Mouse (Mus musculus) lung, postnatal 36 days (tissue): ENCODE measurements at regions not wholly inside any gene's neighbourhood (a gene's known extent, or its start where the extent isn't known, plus 50 kb on each side); places are given as distances from the start of the nearest gene placed in this dataset.
"Not testable (repeated sequence)": the region's sequence is repeated elsewhere in the genome, so short reads cannot be mapped to it uniquely, and the experiment has no call there.

ENCODE experiments used
- DNase-seq: peaks from one replicate; pipeline ENCODE4 v3.0.0; 2022; ENCODE audit warnings: mixed read lengths

DNA sequence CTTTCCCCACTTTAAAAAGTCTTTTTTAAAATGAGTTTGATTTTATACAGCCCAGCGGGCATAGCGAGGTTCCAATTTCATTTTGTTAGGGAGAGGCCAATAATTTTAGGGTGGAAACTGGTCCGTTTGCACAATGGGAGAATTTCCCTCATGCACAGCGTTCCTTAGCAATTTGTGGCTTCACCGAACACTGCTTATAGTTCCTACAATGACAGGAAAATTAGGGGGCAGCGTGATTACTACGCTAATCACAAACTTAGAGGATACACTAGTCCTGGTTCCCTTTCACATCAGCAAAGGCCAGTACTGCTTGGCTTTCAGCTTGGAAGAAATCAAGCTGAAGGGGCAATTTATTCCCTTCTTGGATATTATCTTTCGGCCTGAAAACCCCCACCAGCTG lies 745.1 kb upstream of the Gm19410 start:
- DNase-seq: no peak

DNA sequence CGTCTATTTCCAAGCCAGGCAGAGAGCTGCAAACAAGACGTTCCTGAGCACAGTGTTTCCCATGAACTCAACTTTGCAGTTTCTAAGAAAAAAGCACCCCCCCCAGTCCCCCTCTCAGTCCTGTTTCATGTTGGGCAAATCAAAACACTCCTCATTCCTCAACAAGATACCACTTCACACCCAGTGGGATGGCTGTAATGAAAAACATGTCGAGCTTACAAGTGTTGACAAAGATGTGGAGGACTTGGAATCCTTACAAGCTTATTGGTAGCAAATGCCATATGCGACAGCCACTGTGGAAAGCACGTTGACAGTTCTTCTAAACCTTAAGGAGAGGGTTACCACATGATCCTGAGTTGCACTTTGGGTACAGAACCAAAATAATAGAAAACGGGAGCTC lies 742.9 kb upstream of the Gm19410 start:
- DNase-seq: no peak

DNA sequence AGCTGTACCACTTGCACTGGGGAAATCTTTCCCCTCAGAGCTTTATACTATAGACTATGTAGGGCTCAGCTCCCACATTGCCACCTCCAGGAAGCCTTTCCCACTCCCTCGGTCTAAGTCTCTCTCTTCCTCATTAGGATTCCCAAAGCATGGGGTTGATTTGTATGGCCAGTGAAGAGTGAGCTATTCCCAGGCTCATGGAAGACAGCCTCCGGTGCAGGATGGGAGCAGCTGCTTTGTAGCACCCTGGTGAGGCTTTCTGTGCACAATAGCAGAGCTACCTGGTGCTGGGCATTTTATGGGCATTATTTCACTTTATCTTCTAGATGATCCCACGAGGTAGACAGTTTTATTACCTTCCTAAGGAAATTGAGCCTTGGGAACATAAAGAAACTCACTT lies 717.8 kb upstream of the Gm19410 start:
- no peak for DNase-seq

DNA sequence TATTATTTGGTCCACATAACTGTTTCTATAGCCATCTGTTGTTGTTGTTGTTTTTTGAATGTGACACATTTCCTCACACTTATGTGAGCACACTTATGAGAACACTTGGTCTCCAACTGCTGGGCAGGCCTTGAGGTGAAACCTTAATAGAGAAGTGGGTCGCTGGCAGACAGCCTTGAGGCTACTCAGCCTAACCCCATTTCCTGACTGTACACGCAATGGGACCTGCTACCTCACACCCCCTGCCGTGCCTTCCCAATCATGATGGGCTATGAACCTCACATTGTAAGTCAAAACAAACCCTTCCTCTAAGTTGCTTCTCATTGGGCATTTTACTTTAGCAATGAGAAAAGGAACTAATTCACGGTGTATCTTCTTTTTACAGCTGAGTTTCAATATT lies 712.1 kb upstream of the Gm19410 start:
- peak; percentile 3 for DNase-seq

DNA sequence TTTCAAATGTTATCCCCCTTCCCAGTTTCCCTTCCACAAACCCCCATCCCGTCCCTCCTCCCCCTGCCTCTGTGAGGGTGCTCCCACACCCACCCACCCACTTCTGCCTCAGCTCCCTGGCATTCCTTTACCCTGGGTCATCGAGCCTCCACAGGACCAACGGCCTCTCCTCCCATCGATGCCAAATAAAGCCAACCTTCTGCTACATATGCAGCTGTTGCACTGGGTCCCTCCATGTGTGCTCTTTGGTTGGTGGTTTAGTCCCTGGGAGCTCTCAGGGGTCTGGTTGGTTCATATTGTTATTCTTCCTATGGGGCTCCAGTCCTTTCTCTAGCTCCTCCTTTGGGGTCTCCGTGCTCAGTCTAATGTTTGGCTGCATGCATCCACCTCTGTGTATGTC lies 704.5 kb upstream of the Gm19410 start:
- DNase-seq: no peak

DNA sequence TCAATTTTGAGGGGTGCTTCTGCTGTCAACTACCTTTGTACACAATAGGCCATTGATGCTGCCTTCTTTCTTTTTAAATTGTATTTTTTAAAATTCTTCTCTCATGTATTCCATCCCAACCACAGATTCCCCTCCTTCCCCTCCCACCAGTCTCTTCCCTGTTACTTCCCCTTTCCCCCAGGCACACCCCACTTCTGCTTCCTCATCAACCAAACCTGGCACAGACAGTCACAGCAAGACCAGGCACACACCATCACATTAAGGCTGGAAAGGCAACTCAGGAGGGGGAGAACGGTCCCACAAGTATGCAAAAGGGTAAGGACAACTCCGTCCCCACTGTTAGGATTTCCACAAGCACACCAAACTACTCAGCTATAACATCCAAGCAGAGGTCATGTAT lies 697.4 kb upstream of the Gm19410 start:
- DNase-seq: peak; percentile 16

DNA sequence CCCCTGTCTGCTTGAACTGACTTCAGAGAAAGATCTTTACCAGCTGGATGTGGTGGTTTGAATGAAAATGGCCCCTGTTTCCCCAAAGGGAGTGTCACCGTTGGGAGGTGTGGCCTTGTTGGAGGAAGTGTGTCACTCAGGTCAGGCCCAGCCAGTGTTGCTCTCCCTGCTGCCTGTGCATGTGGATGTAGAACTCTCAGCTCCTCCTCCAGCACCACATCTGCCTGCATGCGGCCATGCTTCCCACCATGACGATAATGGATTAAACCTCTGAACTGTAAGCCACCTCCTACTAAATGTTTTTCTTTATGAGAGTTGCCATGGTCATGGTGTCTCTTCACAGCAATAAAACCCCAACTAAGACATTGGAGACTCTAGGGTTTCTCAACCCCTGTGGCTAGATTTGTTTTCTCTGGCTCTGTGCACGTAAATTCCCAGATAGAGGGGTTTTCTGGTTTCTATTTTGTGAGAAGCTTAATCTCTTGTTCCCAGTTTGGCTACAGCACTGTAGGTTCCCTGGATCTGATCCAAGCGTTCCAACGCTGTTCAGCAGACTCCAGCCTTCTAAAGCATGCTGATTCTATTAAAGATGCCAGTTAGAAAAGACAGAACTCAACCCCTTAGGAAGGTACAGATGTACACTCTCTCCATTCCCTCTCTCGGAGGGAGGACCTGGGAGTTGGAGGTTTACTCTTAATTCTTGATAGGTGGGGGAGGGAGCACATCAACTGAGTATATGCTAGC lies 695.2 kb upstream of the Gm19410 start:
- no peak for DNase-seq

DNA sequence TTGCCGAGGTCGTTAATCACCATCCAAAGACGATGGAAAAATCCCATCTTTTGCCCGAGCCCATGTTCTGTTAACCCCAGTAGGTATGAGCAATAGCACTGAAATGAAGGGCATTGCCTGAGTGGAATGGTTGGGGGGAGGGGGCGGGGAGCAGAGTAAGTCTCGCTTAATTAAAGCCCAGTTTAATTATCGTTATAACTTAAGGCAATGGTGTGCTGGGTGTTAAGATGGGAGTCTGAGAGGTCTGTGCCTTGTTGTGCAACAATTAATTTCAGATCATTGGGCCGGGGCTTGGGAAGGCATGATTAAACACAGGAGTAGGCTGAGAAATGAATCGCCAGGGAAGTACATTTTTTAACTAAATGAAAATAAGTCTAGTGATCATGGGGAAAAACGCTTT lies 689.6 kb upstream of the Gm19410 start:
- no peak for DNase-seq

DNA sequence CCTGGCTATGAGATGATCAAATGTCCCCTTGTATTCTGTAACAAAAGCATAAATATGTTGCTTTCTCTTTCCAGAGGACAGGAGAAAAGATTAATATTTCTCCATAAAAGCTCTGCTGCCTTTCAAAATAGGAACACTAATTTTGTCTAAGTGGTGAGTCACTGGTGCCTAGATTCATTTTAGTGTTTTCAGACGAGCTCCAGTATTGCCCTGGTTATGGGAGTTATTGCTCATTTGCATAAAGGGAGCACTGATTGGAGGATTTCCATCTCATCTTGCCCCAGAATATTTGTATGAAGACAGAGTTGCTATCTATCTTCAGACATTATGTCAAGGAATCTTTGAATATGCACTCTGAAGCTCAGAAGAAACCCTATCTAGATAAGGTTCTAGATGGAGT lies 682.4 kb upstream of the Gm19410 start:
- DNase-seq: no peak

DNA sequence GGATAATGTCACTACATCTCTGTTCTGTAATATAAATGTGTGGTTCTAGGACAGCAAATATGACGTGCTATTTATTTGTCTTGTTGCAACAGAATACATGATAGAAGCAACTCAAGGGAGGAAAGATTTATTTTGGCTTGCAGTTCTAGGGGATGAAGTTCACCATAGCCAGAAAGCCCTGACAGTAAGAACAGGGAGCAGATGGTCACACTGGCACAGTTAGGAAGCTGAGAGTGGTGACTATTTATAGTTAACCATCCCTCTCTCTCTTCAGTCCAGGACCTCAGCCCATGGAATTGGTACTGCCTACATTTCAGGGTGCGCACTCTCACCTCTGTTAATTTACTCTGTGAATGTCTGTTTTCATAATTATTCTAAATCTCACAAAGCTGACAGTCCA lies 678.5 kb upstream of the Gm19410 start:
- DNase-seq: no peak

DNA sequence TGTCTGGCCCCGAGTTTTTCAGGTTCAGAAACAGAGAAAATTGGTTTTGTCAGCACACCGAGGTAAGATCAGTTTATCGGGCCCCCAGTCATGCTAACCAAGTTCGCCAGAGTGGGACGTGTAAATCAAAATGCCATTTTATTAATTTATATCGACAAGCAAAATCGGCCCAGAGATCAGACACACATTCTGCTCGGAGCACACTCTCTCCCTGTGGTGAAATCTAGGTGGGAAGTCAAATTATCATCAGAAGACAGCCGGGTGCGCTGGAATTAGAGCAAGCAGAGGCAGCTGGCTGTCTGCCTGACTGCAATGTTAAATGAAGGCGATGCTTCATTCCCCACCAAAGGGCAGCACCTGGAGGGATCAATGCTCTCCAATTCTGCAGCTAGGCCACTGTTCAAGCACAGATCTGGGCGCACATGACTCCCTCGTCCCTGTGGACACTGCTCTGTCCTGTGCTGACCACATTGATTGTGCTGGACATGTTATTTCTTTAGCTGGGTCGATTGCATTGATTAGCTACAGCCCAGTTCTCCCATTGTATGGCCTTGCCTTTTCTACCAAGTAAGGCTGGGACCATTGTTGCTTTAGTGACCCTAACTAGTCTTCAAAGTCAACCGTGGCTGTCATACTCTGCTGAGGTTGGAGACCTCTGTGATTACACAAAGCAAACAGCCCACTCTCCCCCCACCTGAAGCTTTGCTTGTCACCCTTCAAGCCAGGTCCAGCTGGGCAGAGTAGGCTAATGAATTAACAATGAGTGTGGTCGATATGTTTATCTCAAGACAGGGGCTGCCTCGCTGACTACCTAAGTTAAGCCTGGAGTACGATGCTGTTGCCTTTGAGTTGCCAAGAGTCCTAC lies 677.0 kb upstream of the Gm19410 start:
- no peak for DNase-seq

DNA sequence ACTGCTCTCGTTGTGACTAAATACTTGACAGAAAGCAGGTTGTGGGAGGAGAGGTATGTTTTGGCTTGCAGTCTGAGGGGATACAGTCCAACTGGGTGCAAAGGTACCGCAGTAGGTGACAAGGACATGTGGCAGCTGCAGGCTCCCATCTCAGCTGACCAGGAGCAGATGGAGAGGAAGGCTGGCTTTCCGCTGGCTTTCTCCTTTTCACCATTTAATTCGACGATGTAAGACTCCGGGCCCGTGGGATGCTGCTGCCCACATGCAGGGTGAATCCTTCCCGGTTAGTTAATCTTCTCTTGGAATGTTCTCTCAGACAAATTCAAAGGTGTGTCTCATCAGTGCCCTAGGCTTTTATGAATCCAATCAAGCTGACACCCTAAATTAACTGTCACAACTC lies 676.1 kb upstream of the Gm19410 start:
- no peak for DNase-seq

DNA sequence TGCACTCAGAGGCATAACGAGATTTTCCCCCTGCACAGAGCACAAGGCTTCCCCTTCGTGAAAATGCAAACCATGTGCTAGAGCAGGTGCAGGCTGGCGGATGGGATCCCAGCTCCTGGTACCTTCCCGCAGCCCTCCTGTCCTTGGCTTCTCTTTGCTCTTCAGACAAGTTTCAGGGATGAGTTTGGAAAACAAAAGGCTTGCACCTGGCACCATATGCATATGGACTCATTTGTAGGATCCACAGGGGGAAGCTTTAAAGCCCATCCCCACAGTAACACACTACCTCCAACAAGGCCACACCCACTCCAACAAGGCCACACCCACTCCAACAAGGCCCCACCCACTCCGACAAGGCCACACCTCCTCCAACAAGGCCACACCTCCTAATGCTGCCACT lies 663.9 kb upstream of the Gm19410 start:
- DNase-seq: no peak

DNA sequence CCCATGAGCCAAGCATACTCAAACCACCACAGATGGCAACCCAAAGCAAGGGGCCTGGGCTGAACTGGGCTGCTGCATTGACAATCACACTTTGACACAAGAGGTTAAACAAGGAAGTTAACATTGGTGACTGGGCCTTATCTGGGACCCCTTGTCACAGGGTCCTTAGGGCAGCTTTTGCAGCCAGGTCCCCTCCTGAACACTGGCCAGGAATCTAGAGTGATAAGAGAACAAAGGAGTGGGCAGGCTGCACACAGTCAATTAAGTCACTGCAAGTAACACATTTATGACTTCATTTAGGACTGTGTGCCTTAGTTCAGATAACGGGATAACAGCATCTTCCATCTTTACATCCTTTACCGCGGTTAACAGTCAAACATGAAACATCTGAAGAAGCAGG lies 663.5 kb upstream of the Gm19410 start:
- DNase-seq: not testable (repeated sequence)

DNA sequence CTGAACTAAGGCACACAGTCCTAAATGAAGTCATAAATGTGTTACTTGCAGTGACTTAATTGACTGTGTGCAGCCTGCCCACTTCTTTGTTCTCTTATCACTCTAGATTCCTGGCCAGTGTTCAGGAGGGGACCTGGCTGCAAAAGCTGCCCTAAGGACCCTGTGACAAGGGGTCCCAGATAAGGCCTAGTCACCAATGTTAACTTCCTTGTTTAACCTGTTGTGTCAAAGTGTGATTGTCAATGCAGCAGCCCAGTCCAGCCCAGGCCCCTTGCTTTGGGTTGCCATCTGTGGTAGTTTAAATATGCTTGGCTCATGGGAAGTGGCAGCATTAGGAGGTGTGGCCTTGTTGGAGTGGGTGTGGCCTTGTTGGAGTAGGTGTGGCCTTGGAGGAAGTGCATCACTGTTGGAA lies 661.1 kb upstream of the Gm19410 start:
- DNase-seq: not testable (repeated sequence)

DNA sequence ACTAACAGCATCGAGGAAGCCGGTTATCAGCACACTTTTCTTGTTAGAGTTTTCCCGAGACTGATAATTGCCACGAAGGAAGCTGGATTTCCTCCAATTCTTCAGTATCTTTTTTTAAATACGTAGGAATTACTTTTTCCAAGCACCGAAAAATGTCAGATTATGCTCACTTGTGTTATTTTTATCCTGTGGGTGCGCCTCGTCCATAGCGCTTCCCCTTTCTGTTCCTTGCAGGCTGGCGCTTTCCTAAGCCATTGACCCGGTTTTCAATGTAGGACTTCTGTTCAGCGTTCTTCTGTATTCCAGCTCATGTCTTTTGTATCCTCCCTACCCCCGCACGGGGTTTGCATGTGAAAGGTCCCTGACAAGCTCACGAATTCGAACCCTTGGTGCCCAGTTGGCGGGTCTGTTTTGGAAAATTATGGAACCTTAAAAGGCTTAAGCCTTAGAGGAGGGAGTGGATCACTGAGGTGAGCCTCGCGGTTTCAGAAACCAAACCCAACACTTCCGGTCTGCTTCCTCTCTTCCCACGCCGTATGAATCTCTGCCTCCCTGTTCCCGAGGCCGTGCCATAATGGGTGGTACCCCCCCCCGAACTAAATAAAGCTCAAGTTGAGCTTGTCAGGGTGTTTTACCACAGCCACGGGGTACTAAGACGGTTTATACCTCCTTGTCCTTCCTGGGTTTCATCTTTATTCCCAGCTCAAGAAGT lies 655.9 kb upstream of the Gm19410 start:
- peak; percentile 12 for DNase-seq

DNA sequence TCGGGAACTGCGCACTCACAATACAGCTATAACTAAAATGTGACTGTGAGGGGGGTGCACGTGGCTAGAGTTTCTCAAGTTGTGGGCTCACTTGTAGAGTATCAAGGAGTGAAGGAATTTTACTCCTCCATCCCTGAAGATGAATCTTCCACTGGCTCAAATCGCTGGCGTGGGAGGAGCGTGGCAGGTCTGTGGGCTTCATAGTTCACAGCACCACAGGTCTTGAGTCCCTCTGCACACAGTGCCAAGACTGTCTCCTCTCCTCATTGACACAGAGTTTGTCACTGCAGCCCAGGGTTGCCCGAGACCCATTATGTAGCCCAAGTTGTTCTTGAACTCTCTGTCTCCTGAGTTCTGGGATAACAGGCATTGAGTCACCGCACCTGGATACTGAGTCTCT lies 655.3 kb upstream of the Gm19410 start:
- DNase-seq: no peak

DNA sequence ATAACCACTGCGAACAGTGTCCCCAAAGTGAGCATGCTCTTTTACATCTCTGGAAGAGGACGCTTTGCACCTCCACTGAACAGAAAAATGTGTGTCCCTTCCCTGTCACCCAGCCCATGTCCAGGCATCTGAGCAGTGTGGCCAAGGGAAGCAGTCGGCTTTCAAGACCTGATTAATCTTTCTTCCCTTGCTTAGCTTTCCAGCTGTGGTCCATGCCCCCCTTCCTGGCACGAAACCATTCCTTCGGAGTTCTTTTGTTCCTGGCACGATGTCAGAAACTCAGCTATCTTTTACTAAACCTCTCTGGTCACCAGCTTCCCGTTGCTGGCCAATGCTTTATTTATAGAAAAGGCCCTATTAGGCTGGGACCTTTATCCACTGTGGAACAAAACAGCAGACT lies 654.5 kb upstream of the Gm19410 start:
- DNase-seq: peak; percentile 3

DNA sequence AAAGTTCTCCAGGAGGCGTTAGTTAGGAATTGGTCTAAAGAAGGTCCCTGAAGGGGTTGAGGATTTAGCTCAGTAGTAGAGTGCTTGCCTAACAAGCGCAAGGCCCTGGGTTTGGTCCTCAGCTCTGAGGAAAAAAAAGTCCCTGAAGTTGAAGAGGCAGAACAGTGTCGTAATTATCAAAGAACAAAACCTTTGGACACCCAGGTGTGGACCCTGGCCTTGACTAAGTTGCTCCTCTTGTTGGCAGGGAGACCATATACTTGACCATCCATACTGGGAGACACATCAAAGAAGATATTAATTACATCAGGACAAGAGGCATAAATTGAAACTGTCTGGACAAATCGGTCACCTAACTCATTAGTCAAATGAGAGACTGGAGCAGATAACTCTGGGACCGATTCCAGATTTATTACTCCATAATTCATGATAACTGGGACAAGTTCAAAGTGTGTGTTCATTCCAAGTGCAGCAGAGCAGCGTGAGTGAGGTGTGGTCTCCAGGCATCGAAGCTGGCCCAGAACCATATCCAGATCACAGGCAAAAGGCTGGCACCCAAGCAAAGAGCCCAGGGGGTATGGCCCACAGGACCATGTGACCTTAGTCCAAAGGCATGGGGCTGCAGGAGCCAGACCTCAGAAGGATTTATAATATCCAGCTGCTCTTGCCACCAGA lies 652.9 kb upstream of the Gm19410 start:
- no peak for DNase-seq

DNA sequence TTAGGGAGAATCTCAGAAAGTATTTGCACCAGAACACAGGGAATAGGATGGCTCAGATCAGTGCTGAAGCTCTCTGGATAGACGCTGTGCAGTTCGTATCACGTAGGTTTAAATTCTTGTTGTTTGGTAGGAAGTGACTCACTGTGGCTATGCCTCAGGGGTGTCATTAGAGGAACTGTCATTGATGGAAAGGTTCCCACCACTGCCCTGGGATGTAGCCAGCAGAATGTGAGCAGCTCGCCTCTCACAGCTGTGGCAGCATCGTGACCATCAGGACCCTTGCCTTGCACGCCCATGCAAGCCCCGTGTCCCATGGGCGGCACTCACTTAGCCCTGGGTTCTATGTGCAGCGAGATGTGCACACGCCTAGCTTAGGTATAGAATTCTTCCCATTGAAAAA lies 651.6 kb upstream of the Gm19410 start:
- DNase-seq: peak; percentile 5

DNA sequence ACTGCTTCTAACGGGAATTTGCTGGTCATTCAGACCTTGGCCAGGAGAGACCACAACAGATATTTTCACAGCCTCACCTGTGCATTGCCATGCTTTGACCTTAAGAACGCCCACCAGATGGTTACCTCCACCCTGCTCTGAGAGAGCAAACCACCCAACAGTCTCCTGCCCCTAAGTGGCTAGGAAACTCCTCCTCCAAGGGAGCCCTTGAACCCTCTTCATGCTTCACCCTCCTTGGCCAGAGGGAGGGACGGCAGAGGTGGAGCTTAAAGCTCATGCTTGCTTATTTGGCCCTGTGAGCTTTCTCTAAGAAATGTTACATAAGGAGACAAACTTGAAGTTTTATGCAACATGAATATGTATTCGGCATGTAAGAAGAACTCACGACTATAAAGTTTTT lies 645.0 kb upstream of the Gm19410 start:
- DNase-seq: peak; percentile 41

DNA sequence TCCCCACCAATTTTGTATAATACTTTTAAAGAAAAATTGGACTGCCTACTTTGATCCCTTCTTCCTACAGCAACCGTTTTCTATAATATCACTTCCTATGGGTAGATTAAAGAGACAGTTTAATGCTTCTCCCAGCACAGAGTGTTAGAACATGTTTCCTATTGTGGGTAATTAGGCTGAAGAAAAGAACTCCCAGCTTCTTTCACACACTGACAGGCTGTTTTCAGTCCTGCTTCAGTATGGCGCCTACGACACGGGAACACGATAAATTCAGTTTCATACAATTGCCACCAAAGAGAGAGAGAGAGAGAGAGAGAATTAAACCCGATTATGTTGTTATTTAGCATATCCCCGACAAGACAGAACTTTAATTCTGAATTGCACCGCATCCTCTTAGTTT lies 644.5 kb upstream of the Gm19410 start:
- no peak for DNase-seq

DNA sequence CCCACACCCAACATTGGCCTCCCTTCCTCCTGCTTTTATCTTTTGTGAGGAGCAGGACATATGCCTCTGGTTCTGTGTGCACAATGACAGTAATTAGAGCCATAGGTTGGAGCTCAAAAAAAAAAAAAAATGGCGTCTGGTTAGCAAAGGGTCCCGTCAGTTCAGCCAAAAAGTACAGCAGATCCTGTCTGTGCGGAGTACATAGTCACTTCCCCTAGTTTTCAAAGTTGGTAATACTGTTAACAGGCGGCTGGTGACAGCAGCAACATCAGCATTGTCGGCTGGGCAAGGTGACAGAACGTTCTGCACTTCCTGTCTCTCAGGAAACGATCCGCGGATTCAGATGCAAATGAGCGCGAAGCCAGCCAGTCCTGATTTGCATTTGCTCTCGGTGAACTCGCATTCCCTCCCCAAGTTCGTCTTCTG lies 642.4 kb upstream of the Gm19410 start:
- DNase-seq: peak; percentile 37
